Mouse (Mus musculus): ENCODE data around the gene Rsu1.

GRCm38 (mm10) chr2:13224546-13224945 lies 46.7 kb downstream of the Rsu1 start:
- TF ChIP-seq CTCF (conservative IDR thresholded peaks at IDR 0.05; ENCODE audit: low read length): no peak
- no peak for TF ChIP-seq POU5F1 (IDR thresholded peaks at IDR 0.05; ENCODE audit: borderline replicate concordance, low read length)
- TF ChIP-seq NANOG (IDR thresholded peaks at IDR 0.05; ENCODE audit: borderline replicate concordance, low read length): no peak

All from E14TG2a.4 (cell line).